Mouse (Mus musculus): Measurements from ENCODE around the gene Gli1.

DNA sequence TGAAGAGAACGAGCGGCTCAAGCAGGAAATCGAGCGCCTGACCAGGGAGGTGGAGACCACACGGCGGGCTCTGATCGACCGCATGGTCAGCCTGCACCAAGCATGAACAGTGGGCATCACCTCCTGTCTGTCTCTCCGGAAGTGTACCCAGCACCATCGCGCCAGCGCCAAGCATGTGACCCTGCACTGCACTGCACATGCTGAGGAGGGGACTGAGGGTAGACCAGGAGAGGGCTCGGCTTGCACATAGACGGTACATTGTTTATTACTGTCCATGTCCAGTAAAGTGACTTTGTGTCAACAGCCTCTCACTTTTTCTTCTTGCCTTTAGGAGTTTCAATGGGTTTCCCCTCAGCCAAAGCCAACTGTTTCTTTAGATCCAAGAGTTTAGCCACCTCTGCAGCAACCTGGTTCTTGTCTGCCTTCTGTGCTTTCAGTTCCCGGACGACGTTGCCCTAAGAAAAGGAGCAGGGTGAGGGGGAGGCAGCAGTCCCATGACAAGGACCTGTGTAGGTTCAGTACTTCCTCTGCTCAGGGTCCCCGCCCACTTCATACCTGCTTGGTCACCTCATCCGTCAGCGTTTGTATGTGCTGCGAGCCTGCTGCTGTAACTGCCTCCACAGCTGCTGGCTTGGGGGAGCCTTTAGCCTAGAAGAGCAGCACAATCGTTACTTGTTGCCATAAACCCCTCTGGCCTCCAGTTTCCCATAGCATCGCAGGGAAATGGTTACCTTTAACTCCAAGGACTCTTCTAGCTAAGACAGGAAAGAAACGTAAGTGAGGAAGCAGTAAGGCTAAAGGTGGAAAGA lies 45.6 kb downstream of the Gli1 start:
- TF ChIP-seq TCF12 (IDR thresholded peaks at IDR 0.05; ENCODE audit: insufficient read depth, poor library complexity, severe bottlenecking), result no peak
- TF ChIP-seq MAX (IDR thresholded peaks at IDR 0.05; ENCODE audit: low read depth), result no peak
- TF ChIP-seq POLR2A (IDR thresholded peaks at IDR 0.05; ENCODE audit: insufficient read length, low read depth), result peak; percentile 82
- TF ChIP-seq MYOD1 (IDR thresholded peaks at IDR 0.05; ENCODE audit: control insufficient read depth in 1 of 3, insufficient read length in 2 of 3, low read depth in 2 of 3), result no peak
- TF ChIP-seq CEBPB (IDR thresholded peaks at IDR 0.05; ENCODE audit: insufficient read depth, poor library complexity, severe bottlenecking), result no peak
- peak; percentile 94 for TF ChIP-seq POLR2AphosphoS2 (IDR thresholded peaks at IDR 0.05; ENCODE audit: insufficient read length, low read depth)
- no peak for TF ChIP-seq E2F4 (IDR thresholded peaks at IDR 0.05; ENCODE audit: insufficient read depth)

All from myocyte (in vitro differentiated cells).